Mouse (Mus musculus) left cerebral cortex, postnatal 14 days (tissue): ENCODE measurements around the gene Ckmt2. TPM values are rescaled to one million over a fixed set of nuclear protein-coding genes. Genes with fewer than 3 reads are reported as not detected.
A peak's percentile ranks its signal among the peaks of the same experiment; 100 is the strongest.

Experiments
- DNase-seq, 2 experiments: peaks; one replicate each; pipeline ENCODE4 v3.0.0; 2021 to 2022; ENCODE audit warnings: low spot score in 2 of 2, mixed read lengths in 1 of 2
- intact Hi-C: fragments of 180-260 bp; cut with DNase I; formaldehyde crosslinking; loops from one replicate; pipeline ENCODE4 v1.15.1; 2025
- total RNA-seq, 2 experiments: library from RNA; stranded (reverse); gene quantifications; 2 replicates each; pipeline ENCODE4 v1.2.3; 2021

The Ckmt2 gene
- total RNA-seq, 2 experiments from 2014 or later, result not detected

GRCm38 (mm10) chr13:91877350-91877749 lies 665 bp upstream of the Ckmt2 start:
- intact Hi-C loops, result no loop called here
- no peak for DNase-seq

- no peak for DNase-seq
- intact Hi-C loops, result no loop called here
Measured at GRCm38 (mm10) chr13:91875581-91875980, 1.1 kb downstream of the Ckmt2 start.

GRCm38 (mm10) chr13:91874565-91874964 lies 2.1 kb downstream of the Ckmt2 start:
- intact Hi-C loops, result loop anchor here (5.0 kb wide), 1 partner anchor 67 kb away; the partner anchor contains the start of gene Zcchc9

GRCm38 (mm10) chr13:91873734-91874329 lies 2.9 kb downstream of the Ckmt2 start:
- intact Hi-C loops, result loop anchor here (5.0 kb wide), 1 partner anchor 67 kb away; the partner anchor contains the start of gene Zcchc9
- no peak for DNase-seq

More at GRCm38 (mm10) chr13:91874565-91874964, 2.1 kb downstream of the Ckmt2 start:
- peak; percentile 17 to 59 for DNase-seq

- no peak for DNase-seq
- intact Hi-C loops, result no loop called here
Measured at GRCm38 (mm10) chr13:91868577-91868976, 8.1 kb downstream of the Ckmt2 start.

- intact Hi-C loops, result no loop called here
- no peak for DNase-seq
Measured at GRCm38 (mm10) chr13:91858835-91859234, 17.9 kb downstream of the Ckmt2 start.

- intact Hi-C loops, result no loop called here
- DNase-seq, result no peak
Measured at GRCm38 (mm10) chr13:91857427-91857826, 19.3 kb downstream of the Ckmt2 start.

- intact Hi-C loops, result no loop called here
- no peak for DNase-seq
Measured at GRCm38 (mm10) chr13:91854412-91854811, 22.3 kb downstream of the Ckmt2 start.

- no peak for DNase-seq
- intact Hi-C loops, result no loop called here
Measured at GRCm38 (mm10) chr13:91827876-91828275, 48.8 kb downstream of the Ckmt2 start.

GRCm38 (mm10) chr13:91826066-91826465 lies 50.6 kb downstream of the Ckmt2 start:
- DNase-seq, result no peak
- intact Hi-C loops, result no loop called here

- intact Hi-C loops, result no loop called here
- DNase-seq, result no peak
Measured at GRCm38 (mm10) chr13:91824845-91825550, 51.7 kb downstream of the Ckmt2 start.

- DNase-seq, result no peak
- intact Hi-C loops, result no loop called here
Measured at GRCm38 (mm10) chr13:91823735-91824134, 53.0 kb downstream of the Ckmt2 start.

GRCm38 (mm10) chr13:91814670-91815069 lies 62.0 kb downstream of the Ckmt2 start:
- DNase-seq, result no peak
- intact Hi-C loops, result no loop called here

GRCm38 (mm10) chr13:91809476-91809875 lies 67.2 kb downstream of the Ckmt2 start:
- intact Hi-C loops, result loop anchor here (5.0 to 10.0 kb wide), 2 partner anchors 63 to 535 kb away; no protein-coding TSS in a partner anchor
- DNase-seq, result peak in 1 of 2 experiments; percentile 32

- intact Hi-C loops, result loop anchor here (5.0 to 10.0 kb wide), 2 partner anchors 64 to 537 kb away; no protein-coding TSS in a partner anchor
- DNase-seq, result no peak
Measured at GRCm38 (mm10) chr13:91807874-91808575, 68.7 kb downstream of the Ckmt2 start.

GRCm38 (mm10) chr13:91807155-91807839 lies 69.4 kb downstream of the Ckmt2 start, which contains the start of gene Zcchc9:
Gene Zcchc9 (minus strand): TSS chr13:91807705.
- peak; percentile 91 to 92 for DNase-seq
- intact Hi-C loops, result loop anchor here (5.0 to 10.0 kb wide), 2 partner anchors 65 to 538 kb away; no protein-coding TSS in a partner anchor
